In the genomic region with DNA sequence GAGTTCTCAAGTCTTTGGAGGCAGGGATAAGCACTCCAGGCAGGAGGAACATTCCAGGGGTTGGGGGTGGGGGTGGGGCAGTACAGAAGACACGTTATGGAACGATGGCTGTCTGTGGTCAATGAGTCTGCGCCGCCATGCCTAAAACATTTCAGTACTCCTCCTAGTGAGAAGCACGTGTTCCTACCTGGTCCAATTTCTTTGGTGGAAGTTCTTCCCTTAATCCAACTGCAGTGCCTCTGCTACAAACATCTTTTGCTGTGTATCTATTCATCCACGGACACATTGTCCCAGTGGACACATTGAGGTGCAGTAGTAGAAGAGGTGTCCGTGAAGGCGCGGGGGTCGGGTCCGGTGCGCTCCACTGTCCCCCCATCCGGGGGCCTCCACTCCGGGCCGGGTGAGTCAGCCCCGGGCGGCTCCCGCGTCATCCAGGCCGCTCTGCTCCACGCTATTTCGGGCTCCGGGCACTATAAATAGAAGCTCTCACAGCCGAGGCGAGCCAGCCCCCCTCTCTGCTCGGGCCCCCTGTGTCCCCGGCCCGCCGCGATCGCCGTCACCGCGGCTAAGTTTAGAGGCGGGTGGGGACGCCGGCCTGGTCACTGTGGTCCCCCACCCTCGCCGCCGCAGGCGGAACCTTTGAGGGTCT, we compare ENCODE assay signal across 8 mouse cellular contexts. TPM values are rescaled to one million over a fixed set of nuclear protein-coding genes. Genes with fewer than 3 reads are reported as not detected.
DNase-seq lines count a peak whose midpoint lies in the region; ATAC-seq and TF ChIP-seq lines count a peak whose summit lies in the region.

No protein-coding gene starts in this region.

- no peak for TF ChIP-seq CTCF in kidney, postnatal 0 days (IDR thresholded peaks at IDR 0.05; ENCODE audit: low read depth)
- no peak for TF ChIP-seq CTCF in bone marrow macrophage, adult 2 months (IDR thresholded peaks at IDR 0.05; ENCODE audit: low read depth, low read length)
- no peak for TF ChIP-seq CTCF in midbrain, postnatal 0 days (IDR thresholded peaks at IDR 0.05)

- peak overlapping the region; percentile 43; the same call in 1 of the 2 replicates for H3K9ac ChIP-seq in kidney, postnatal 0 days (ENCODE audit: low read depth, low read length)
- H3K9ac ChIP-seq in intestine, embryonic 14.5 days (ENCODE audit: low read length), result peak overlapping the region; percentile 45
- peak overlapping the region; percentile 55 for H3K9ac ChIP-seq in midbrain, postnatal 0 days (replicated peaks; ENCODE audit: low read length, poor library complexity, severe bottlenecking)

- no peak for TF ChIP-seq POLR2A in bone marrow macrophage, adult 2 months (IDR thresholded peaks at IDR 0.05; ENCODE audit: borderline replicate concordance, low read depth, low read length)

- H3K4me1 ChIP-seq in kidney, postnatal 0 days (replicated peaks; ENCODE audit: insufficient read depth, low read length), result peaks cover 20% of the 10 kb centered on the region
- H3K4me1 ChIP-seq in bone marrow macrophage, adult 2 months (ENCODE audit: control insufficient read depth, insufficient read depth, low read length), result peaks cover 31% of the 10 kb centered on the region
- peaks cover 24% of the 10 kb centered on the region for H3K4me1 ChIP-seq in intestine, embryonic 14.5 days (replicated peaks; ENCODE audit: control insufficient read depth, insufficient read depth, low read length)
- peaks cover 11% of the 10 kb centered on the region for H3K4me1 ChIP-seq in midbrain, postnatal 0 days (ENCODE audit: insufficient read depth, low read length)

- peak overlapping the region; percentile 40 for H3K4me3 ChIP-seq in kidney, postnatal 0 days (replicated peaks; ENCODE audit: low read depth, low read length)
- peak overlapping the region; percentile 24 for H3K4me3 ChIP-seq in bone marrow macrophage, adult 2 months (ENCODE audit: insufficient read depth, low read length)
- H3K4me3 ChIP-seq in intestine, embryonic 14.5 days (ENCODE audit: low read depth, low read length), result peak overlapping the region; percentile 41
- peak overlapping the region; percentile 49 for H3K4me3 ChIP-seq in midbrain, postnatal 0 days (ENCODE audit: low read depth, low read length)

- H3K27me3 ChIP-seq in kidney, postnatal 0 days (ENCODE audit: insufficient read depth, low read length), result 0 out of 2 replicates have a peak, but pooled peaks cover 6% of the 10 kb centered on the region
- 0 out of 2 replicates have a peak, but pooled peaks cover 11% of the 10 kb centered on the region for H3K27me3 ChIP-seq in intestine, embryonic 14.5 days (replicated peaks; ENCODE audit: control insufficient read depth, insufficient read depth, low read length)
- peaks cover 4% of the 10 kb centered on the region; the same call in 1 of the 2 replicates for H3K27me3 ChIP-seq in midbrain, postnatal 0 days (ENCODE audit: insufficient read depth, low read length)

- no peak for ATAC-seq in kidney, postnatal 0 days (replicated peaks; ENCODE audit: low FRiP score, low read depth)
- no peak; the same call in 1 of the 2 replicates for ATAC-seq in intestine, embryonic 14.5 days (replicated peaks; ENCODE audit: low FRiP score, low TSS enrichment, low read depth)
- peak; percentile 18; the same call in 1 of the 2 replicates for ATAC-seq in midbrain, postnatal 0 days (ENCODE audit: low FRiP score)

- no peak overlapping the region for H3K27ac ChIP-seq in kidney, postnatal 0 days
- no peak overlapping the region for H3K27ac ChIP-seq in bone marrow macrophage, adult 2 months (ENCODE audit: insufficient read depth, low read depth, low read length)
- peak overlapping the region; percentile 5; the same call in 1 of the 2 replicates for H3K27ac ChIP-seq in intestine, embryonic 14.5 days (ENCODE audit: low read depth)
- no peak overlapping the region for H3K27ac ChIP-seq in midbrain, postnatal 0 days (ENCODE audit: low read depth, low read length)

- WGBS in kidney, postnatal 0 days, result 1% methylated on average over 39 of the region's 41 CpGs
- WGBS in intestine, embryonic 14.5 days, result under 1% methylated on average over 41 of the region's 41 CpGs
- WGBS in midbrain, postnatal 0 days, result under 1% methylated on average over 41 of the region's 41 CpGs

- no peaks in the 10 kb centered on the region for H3K9me3 ChIP-seq in kidney, postnatal 0 days (replicated peaks; ENCODE audit: low read length)
- no peaks in the 10 kb centered on the region for H3K9me3 ChIP-seq in intestine, embryonic 14.5 days (ENCODE audit: control insufficient read depth, low read length)
- no peaks in the 10 kb centered on the region for H3K9me3 ChIP-seq in midbrain, postnatal 0 days (ENCODE audit: low read length)

- peak overlapping the region; percentile 86 for H3K4me2 ChIP-seq in kidney, postnatal 0 days (ENCODE audit: low read length)
- H3K4me2 ChIP-seq in intestine, embryonic 14.5 days (ENCODE audit: low read length), result peak overlapping the region; percentile 72
- peak overlapping the region; percentile 98 for H3K4me2 ChIP-seq in midbrain, postnatal 0 days (ENCODE audit: low read depth, low read length, poor library complexity, severe bottlenecking)

- no peaks in the 10 kb centered on the region for H3K36me3 ChIP-seq in kidney, postnatal 0 days (ENCODE audit: insufficient read depth, low read length)
- H3K36me3 ChIP-seq in intestine, embryonic 14.5 days (ENCODE audit: control insufficient read depth, insufficient read depth, low read length), result no peaks in the 10 kb centered on the region
- no peaks in the 10 kb centered on the region for H3K36me3 ChIP-seq in midbrain, postnatal 0 days (ENCODE audit: insufficient read depth, low read length)

- DNase-seq in kidney, postnatal 0 days (ENCODE audit: low spot score), result peak; percentile 37
- no peak for DNase-seq in kidney, postnatal 36 days
- peak; percentile 72 for DNase-seq in gastrocnemius, postnatal 25 days
- peak; percentile 68 for DNase-seq in intestine, embryonic 14.5 days (ENCODE audit: low spot score)
- no peak for DNase-seq in midbrain, postnatal 0 days (ENCODE audit: low spot score)
- no peak for DNase-seq in urinary bladder, adult 2 months (ENCODE audit: low spot score)
- no peak for DNase-seq in spleen, postnatal 4 days (ENCODE audit: low spot score in 2 of 2)

RNA-seq across cellular contexts. Expression of gene Ercc1, which starts 2.7 kb away (rescaled TPM):
- 68.4 and 68.8 TPM in 2 replicates for polyA plus RNA-seq in kidney, postnatal 0 days (2015; fragmentation: Nextera tagmentation; extraction: Ambion mirVana)
- 30.7 and 35.4 TPM in 2 replicates for polyA plus RNA-seq in bone marrow macrophage, adult 2 months (2012; ENCODE audit: insufficient read depth, insufficient read length, missing spikeins)
- 10 to 100 TPM; 21.5 to 25.4 TPM for total RNA-seq in gastrocnemius, postnatal 25 days (2021)
- 71.8 and 82.9 TPM in 2 replicates for polyA plus RNA-seq in intestine, embryonic 14.5 days (2014; fragmentation: Nextera tagmentation; extraction: Ambion mirVana)
- 50.3 and 71.4 TPM in 2 replicates for total RNA-seq in midbrain, postnatal 0 days (2014; rRNA removed)
- polyA plus RNA-seq in midbrain, postnatal 0 days (2015; fragmentation: Nextera tagmentation; extraction: Ambion mirVana), result 67.7 and 71.0 TPM in 2 replicates
- 42.3 and 47.5 TPM in 2 replicates for polyA plus RNA-seq in urinary bladder, adult 2 months (2012; rRNA removed)

RNA-seq across cellular contexts. Expression of gene Cd3eap, which starts 17.4 kb away (rescaled TPM):
- polyA plus RNA-seq in kidney, postnatal 0 days (2015; fragmentation: Nextera tagmentation; extraction: Ambion mirVana), result 16.7 and 17.7 TPM in 2 replicates
- polyA plus RNA-seq in bone marrow macrophage, adult 2 months (2012; ENCODE audit: insufficient read depth, insufficient read length, missing spikeins), result 7.8 and 8.4 TPM in 2 replicates
- 10 to 100 TPM in 1 of 2 experiments, 1 to 10 TPM in 1; 8.5 to 10.1 TPM for total RNA-seq in gastrocnemius, postnatal 25 days (2021)
- 23.9 and 25.8 TPM in 2 replicates for polyA plus RNA-seq in intestine, embryonic 14.5 days (2014; fragmentation: Nextera tagmentation; extraction: Ambion mirVana)
- total RNA-seq in midbrain, postnatal 0 days (2014; rRNA removed), result 8.7 and 14.0 TPM in 2 replicates
- 21.5 and 21.6 TPM in 2 replicates for polyA plus RNA-seq in midbrain, postnatal 0 days (2015; fragmentation: Nextera tagmentation; extraction: Ambion mirVana)
- polyA plus RNA-seq in urinary bladder, adult 2 months (2012; rRNA removed), result 8.9 and 9.8 TPM in 2 replicates

RNA-seq across cellular contexts. Expression of gene Ppp1r13l, which starts 17.7 kb away (rescaled TPM):
- 3.0 and 4.0 TPM in 2 replicates for polyA plus RNA-seq in kidney, postnatal 0 days (2015; fragmentation: Nextera tagmentation; extraction: Ambion mirVana)
- polyA plus RNA-seq in bone marrow macrophage, adult 2 months (2012; ENCODE audit: insufficient read depth, insufficient read length, missing spikeins), result 1.6 and 4.0 TPM in 2 replicates
- 1 to 10 TPM; 2.6 TPM for total RNA-seq in gastrocnemius, postnatal 25 days (2021)
- 4.4 and 4.9 TPM in 2 replicates for polyA plus RNA-seq in intestine, embryonic 14.5 days (2014; fragmentation: Nextera tagmentation; extraction: Ambion mirVana)
- total RNA-seq in midbrain, postnatal 0 days (2014; rRNA removed), result 0.52 and 1.0 TPM in 2 replicates
- 1.5 and 2.0 TPM in 2 replicates for polyA plus RNA-seq in midbrain, postnatal 0 days (2015; fragmentation: Nextera tagmentation; extraction: Ambion mirVana)
- 16.5 and 19.6 TPM in 2 replicates for polyA plus RNA-seq in urinary bladder, adult 2 months (2012; rRNA removed)

RNA-seq across cellular contexts. Expression of gene Fosb, which starts 32.0 kb away (rescaled TPM):
- 0.11 TPM in 2 replicates for polyA plus RNA-seq in kidney, postnatal 0 days (2015; fragmentation: Nextera tagmentation; extraction: Ambion mirVana)
- 0.68 TPM in 1 of 2 replicates, not detected in the other for polyA plus RNA-seq in bone marrow macrophage, adult 2 months (2012; ENCODE audit: insufficient read depth, insufficient read length, missing spikeins)
- under 1 TPM; 0.43 to 0.64 TPM for total RNA-seq in gastrocnemius, postnatal 25 days (2021)
- 0.08 and 0.49 TPM in 2 replicates for polyA plus RNA-seq in intestine, embryonic 14.5 days (2014; fragmentation: Nextera tagmentation; extraction: Ambion mirVana)
- total RNA-seq in midbrain, postnatal 0 days (2014; rRNA removed), result 0.38 and 0.66 TPM in 2 replicates
- 0.10 and 0.11 TPM in 2 replicates for polyA plus RNA-seq in midbrain, postnatal 0 days (2015; fragmentation: Nextera tagmentation; extraction: Ambion mirVana)
- 1.5 and 2.6 TPM in 2 replicates for polyA plus RNA-seq in urinary bladder, adult 2 months (2012; rRNA removed)

RNA-seq across cellular contexts. Expression of gene Ercc2, which starts 39.9 kb away (rescaled TPM):
- polyA plus RNA-seq in kidney, postnatal 0 days (2015; fragmentation: Nextera tagmentation; extraction: Ambion mirVana), result 11.0 and 11.5 TPM in 2 replicates
- polyA plus RNA-seq in bone marrow macrophage, adult 2 months (2012; ENCODE audit: insufficient read depth, insufficient read length, missing spikeins), result 14.5 and 18.9 TPM in 2 replicates
- total RNA-seq in gastrocnemius, postnatal 25 days (2021), result 1 to 10 TPM; 7.8 to 8.8 TPM
- 11.3 and 13.3 TPM in 2 replicates for polyA plus RNA-seq in intestine, embryonic 14.5 days (2014; fragmentation: Nextera tagmentation; extraction: Ambion mirVana)
- 63.0 and 68.3 TPM in 2 replicates for total RNA-seq in midbrain, postnatal 0 days (2014; rRNA removed)
- polyA plus RNA-seq in midbrain, postnatal 0 days (2015; fragmentation: Nextera tagmentation; extraction: Ambion mirVana), result 22.9 and 26.6 TPM in 2 replicates
- polyA plus RNA-seq in urinary bladder, adult 2 months (2012; rRNA removed), result 23.8 and 24.5 TPM in 2 replicates

Comparison
In these comparisons a context has a peak if more than half of its experiments do, and no peak if none do; other contexts are left out.
1. DNase-seq: peak in kidney, postnatal 0 days (single experiment), gastrocnemius, postnatal 25 days (single experiment) and intestine, embryonic 14.5 days (single experiment); none in kidney, postnatal 36 days (0 of 2), midbrain, postnatal 0 days (single experiment), urinary bladder, adult 2 months (single experiment) and spleen, postnatal 4 days (0 of 2).
2. Peak in every context shown above with its lines, with median percentiles within 50 percentile points of each other: H3K4me2 ChIP-seq, H3K4me3 ChIP-seq and H3K9ac ChIP-seq.